Mouse (Mus musculus) C2C12 (cell line): ENCODE results near the gene Rbm47. TPM values are rescaled to one million over a fixed set of nuclear protein-coding genes. Genes with fewer than 3 reads are reported as not detected.

ENCODE experiments used
- H3K27me3 ChIP-seq: one replicate; pipeline ENCODE4 v1.6.1; 2011; ENCODE audit not compliant: control insufficient read depth, insufficient read depth, insufficient read length
- H3K36me3 ChIP-seq: one replicate; pipeline ENCODE4 v1.6.1; 2011; ENCODE audit not compliant: control insufficient read depth, insufficient read depth
- H3K4me3 ChIP-seq: one replicate; pipeline ENCODE4 v1.5.1; 2011; ENCODE audit warnings: mild to moderate bottlenecking, control low read depth; ENCODE audit not compliant: poor library complexity, insufficient read depth, severe bottlenecking
- H3K79me2 ChIP-seq: one replicate; pipeline ENCODE4 v1.6.1; 2011; ENCODE audit not compliant: control insufficient read depth, insufficient read depth
- H3K79me3 ChIP-seq: one replicate; pipeline ENCODE4 v1.6.1; 2011; ENCODE audit warnings: low read depth, control low read depth
- H3ac ChIP-seq: one replicate; pipeline ENCODE3; 2011; ENCODE audit warnings: low read depth; ENCODE audit not compliant: control insufficient read depth, insufficient read length
- CEBPB ChIP-seq: IDR thresholded peaks from one replicate; pipeline ENCODE4 v1.6.1; 2011; ENCODE audit warnings: low read depth, mild to moderate bottlenecking, control low read depth, moderate library complexity
- CTCF ChIP-seq: IDR thresholded peaks from one replicate; pipeline ENCODE4 v1.5.1; 2011; ENCODE audit not compliant: control insufficient read depth, insufficient read depth, insufficient read length
- FOSL1 ChIP-seq: IDR thresholded peaks from one replicate; pipeline ENCODE4 v1.8.0; 2011; ENCODE audit warnings: mild to moderate bottlenecking, low read length; ENCODE audit not compliant: poor library complexity, insufficient read depth, severe bottlenecking
- MAX ChIP-seq: IDR thresholded peaks from one replicate; pipeline ENCODE4 v1.6.1; 2011; ENCODE audit warnings: mild to moderate bottlenecking, control low read depth
- MYOD1 ChIP-seq: IDR thresholded peaks from one replicate; pipeline ENCODE4 v1.6.1; 2011; ENCODE audit warnings: low read depth; ENCODE audit not compliant: control insufficient read depth, insufficient read length
- MYOG ChIP-seq: IDR thresholded peaks from one replicate; pipeline ENCODE4 v1.6.1; 2011; ENCODE audit not compliant: control insufficient read depth, insufficient read length; ENCODE audit errors: extremely low read depth
- USF1 ChIP-seq: IDR thresholded peaks from one replicate; pipeline ENCODE4 v1.6.1; 2011; ENCODE audit warnings: low read depth, mild to moderate bottlenecking, control low read depth, moderate library complexity
- polyA plus RNA-seq: library from polyadenylated mRNA; unstranded; fragments of >200 nt; fragmentation: generic; extraction: Trizol; gene quantifications from one replicate; pipeline ENCODE4 v1.2.1, GENCODE M21; 2012; ENCODE audit warnings: missing spikeins

Gene Rbm47
- polyA plus RNA-seq, 1 experiment, result 0.16 TPM

- Histone ChIP-seq H3K4me3 (no peak overlapping the region), H3ac (no peak overlapping the region), H3K79me3 (no peaks in the 10 kb centered on the region), H3K27me3 (no peaks in the 10 kb centered on the region), H3K36me3 (no peaks in the 10 kb centered on the region), H3K79me2 (no peaks in the 10 kb centered on the region)
- TF ChIP-seq CTCF (no peak), MAX (no peak), MYOD1 (no peak), CEBPB (no peak), FOSL1 (no peak), USF1 (no peak), MYOG (no peak)
These were observed 101.2 kb downstream of the Rbm47 start for GRCm38 (mm10) chr5:66071722-66072121.

- no peak overlapping the region for H3K4me3 ChIP-seq
- H3K27me3 ChIP-seq, result no peaks in the 10 kb centered on the region
- H3K79me2 ChIP-seq, result no peaks in the 10 kb centered on the region
- H3K36me3 ChIP-seq, result no peaks in the 10 kb centered on the region
- no peaks in the 10 kb centered on the region for H3K79me3 ChIP-seq
- no peak overlapping the region for H3ac ChIP-seq
- TF ChIP-seq MYOG (no peak), USF1 (no peak), MAX (no peak), CEBPB (no peak), MYOD1 (no peak)
These were observed 102.6 kb downstream of the Rbm47 start for GRCm38 (mm10) chr5:66070350-66070749.

- no peak for TF ChIP-seq MYOD1
- TF ChIP-seq MAX, result no peak
- TF ChIP-seq CEBPB, result no peak
- TF ChIP-seq FOSL1, result no peak
- Histone ChIP-seq H3K27me3 (no peaks in the 10 kb centered on the region), H3K79me2 (no peaks in the 10 kb centered on the region), H3K36me3 (no peaks in the 10 kb centered on the region), H3ac (peak overlapping the region; percentile 14), H3K79me3 (no peaks in the 10 kb centered on the region), H3K4me3 (no peak overlapping the region)
These were observed 103.3 kb downstream of the Rbm47 start for GRCm38 (mm10) chr5:66069470-66070144.

GRCm38 (mm10) chr5:66069133-66069469 lies 103.8 kb downstream of the Rbm47 start:
- H3ac ChIP-seq, result no peak overlapping the region
- H3K79me3 ChIP-seq, result no peaks in the 10 kb centered on the region
- H3K27me3 ChIP-seq, result no peaks in the 10 kb centered on the region
- H3K4me3 ChIP-seq, result no peak overlapping the region
- H3K36me3 ChIP-seq, result no peaks in the 10 kb centered on the region
- TF ChIP-seq FOSL1 (no peak), MAX (no peak), MYOG (no peak), USF1 (no peak), CTCF (no peak), CEBPB (no peak), MYOD1 (no peak)
- H3K79me2 ChIP-seq, result no peaks in the 10 kb centered on the region

- H3K36me3 ChIP-seq, result no peaks in the 10 kb centered on the region
- H3K27me3 ChIP-seq, result no peaks in the 10 kb centered on the region
- TF ChIP-seq CEBPB, result no peak
- H3K4me3 ChIP-seq, result no peak overlapping the region
- no peaks in the 10 kb centered on the region for H3K79me3 ChIP-seq
- no peaks in the 10 kb centered on the region for H3K79me2 ChIP-seq
- H3ac ChIP-seq, result no peak overlapping the region
These were observed 104.6 kb downstream of the Rbm47 start for GRCm38 (mm10) chr5:66068068-66068920.

GRCm38 (mm10) chr5:66067219-66067618 lies 105.7 kb downstream of the Rbm47 start:
- Histone ChIP-seq H3K27me3 (no peaks in the 10 kb centered on the region), H3ac (no peak overlapping the region), H3K36me3 (no peaks in the 10 kb centered on the region), H3K4me3 (no peak overlapping the region), H3K79me2 (no peaks in the 10 kb centered on the region), H3K79me3 (no peaks in the 10 kb centered on the region)
- TF ChIP-seq MYOD1, result no peak
- no peak for TF ChIP-seq FOSL1
- TF ChIP-seq MYOG, result no peak
- TF ChIP-seq CEBPB, result no peak
- no peak for TF ChIP-seq USF1
- no peak for TF ChIP-seq CTCF
- no peak for TF ChIP-seq MAX
